Mouse (Mus musculus) brain, adult 2 months (tissue): ENCODE measurements around the gene Bdnf.

Source experiments
- DNase-seq: peaks from one replicate; pipeline ENCODE4 v3.0.0; 2011; ENCODE audit warnings: low read depth, low spot score

Gene Bdnf

DNA sequence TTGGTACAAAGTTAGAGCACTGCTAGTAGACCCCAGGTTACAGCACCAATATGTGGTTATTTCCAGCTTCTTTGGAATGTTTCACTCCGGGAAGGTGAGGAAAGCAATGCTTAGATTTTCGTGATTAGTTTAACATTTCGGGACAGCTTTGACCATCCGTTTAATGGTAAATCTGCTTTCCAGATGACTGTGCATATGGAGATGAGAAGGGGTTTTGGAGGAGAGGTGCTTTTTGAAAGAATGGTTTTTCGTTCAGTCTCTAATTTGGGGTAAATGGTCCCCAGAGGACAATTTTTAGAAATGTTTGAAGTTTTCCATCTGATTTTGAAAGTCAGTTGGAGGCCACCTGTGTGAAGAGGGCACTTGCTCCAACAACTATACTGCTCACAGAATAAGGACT lies 29.6 kb downstream of the Bdnf start:
- no peak for DNase-seq

- DNase-seq: no peak
These were observed 32.0 kb downstream of the Bdnf start for GRCm38 (mm10) chr2:109706524-109706923.

DNA sequence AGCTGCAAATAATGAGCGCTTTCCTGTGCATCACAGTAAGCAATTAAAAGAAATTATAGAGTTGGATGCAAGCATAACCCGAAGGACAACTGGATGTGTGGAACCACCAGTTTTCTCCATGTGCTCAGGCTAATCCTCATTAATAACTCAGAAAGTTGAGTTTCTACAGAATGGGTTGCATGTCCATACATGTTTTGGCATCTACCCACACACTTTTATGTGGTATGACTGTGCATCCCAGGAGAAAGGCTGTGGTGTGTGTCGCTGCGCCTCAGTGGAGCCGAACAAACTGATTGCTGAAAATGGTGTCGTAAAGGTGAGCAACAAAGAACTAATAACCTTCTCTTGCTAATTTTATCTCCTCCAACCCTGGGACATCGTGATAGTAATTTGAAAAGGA lies 34.8 kb downstream of the Bdnf start:
- no peak for DNase-seq

DNA sequence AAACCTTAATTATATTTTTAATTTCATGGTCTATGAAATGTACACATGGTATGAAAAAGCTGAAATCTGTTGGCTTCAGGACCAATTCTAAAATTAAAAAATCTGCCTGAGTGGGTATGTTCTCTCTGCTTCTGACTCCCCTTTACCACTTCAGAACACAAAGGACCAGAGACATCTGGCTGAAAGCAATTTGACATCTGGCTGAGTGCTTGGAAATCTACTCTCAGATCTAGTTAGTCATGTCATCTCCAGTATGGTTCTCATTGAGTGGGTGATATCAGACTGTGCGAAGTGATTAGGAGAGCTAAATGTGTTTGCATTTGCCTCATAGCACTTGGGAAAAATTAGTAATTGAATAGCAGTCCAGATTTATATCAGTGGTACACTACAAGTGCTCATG lies 36.5 kb downstream of the Bdnf start:
- peak; percentile 71 for DNase-seq

- DNase-seq: no peak
These were observed 50.8 kb downstream of the Bdnf start for GRCm38 (mm10) chr2:109725261-109725660.

DNA sequence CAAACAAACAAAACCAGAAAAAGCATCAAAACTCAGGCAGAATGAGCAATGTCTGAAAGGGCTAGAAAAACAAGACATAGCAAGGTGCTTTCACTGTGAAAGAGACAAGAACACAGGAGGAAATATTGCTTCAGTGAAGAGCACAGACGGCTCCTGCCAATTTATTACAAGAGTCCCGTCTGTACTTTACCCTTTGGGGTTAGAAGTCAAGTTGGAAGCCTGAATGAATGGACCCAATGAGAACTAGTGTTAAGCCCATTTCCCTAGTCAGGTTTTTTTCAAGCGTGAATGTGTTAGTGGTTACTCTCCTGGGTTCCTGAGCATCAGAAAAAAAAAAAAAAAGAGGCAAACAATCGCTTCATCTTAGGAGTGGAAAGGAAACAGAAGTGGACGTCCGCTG lies 51.3 kb downstream of the Bdnf start:
- no peak for DNase-seq

DNA sequence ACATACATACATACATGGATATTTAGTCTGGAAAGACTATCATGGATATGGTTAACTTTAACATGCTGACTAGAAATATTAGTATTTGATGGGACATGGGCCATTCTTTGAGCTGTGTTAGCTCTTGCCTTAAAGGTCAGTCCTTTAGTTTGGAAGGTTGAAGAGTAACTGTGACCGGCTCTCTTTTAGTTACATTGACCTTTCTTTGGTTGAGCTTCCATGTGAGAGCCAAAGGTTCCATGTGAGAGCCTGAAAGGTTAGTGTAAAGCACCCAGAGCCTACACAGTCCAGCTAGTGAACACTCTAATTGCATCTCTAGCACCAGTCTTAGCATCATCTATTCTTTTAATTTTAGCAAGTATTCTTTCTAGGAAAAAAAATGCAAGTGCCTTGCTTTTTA lies 54.7 kb downstream of the Bdnf start:
- DNase-seq: no peak

- DNase-seq: no peak
These were observed 58.9 kb downstream of the Bdnf start for GRCm38 (mm10) chr2:109733201-109734039.

DNA sequence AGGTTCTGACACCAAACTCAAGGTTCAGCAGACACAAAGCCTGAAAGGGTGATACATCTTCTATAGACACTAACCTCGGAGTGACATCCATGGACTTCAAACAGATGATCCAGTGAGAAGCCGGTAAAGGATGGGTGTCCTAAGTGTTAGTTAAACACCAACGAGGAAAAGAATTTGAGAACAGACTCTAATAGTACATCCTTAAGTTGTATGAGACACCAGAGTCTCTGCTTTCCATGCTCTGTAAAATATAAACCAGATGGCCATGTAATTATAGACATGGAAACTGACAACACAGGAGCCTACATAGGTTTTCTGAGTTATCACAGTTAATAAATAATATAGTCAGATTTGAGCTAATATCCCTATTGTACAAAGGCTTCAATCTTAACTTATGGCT lies 59.7 kb downstream of the Bdnf start:
- no peak for DNase-seq

DNA sequence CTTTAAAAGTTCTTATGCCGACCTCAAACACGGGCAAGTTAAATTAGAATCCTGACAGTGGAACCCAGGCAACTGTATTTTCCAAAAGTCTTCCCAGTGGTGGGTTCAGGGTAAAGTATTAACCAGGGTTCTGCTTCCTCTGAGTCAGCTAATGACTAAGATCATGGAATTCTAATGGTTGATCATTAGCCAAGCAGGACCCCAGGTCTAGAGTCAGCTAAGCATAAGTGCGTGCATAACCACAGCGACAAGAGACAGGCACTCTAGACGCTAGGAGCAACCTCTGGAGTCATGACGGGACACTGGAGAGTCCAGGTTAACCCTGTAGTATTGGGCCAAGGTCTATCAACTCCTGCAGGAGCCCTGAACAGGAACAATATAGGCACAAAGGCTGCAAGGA lies 60.2 kb downstream of the Bdnf start:
- no peak for DNase-seq

DNA sequence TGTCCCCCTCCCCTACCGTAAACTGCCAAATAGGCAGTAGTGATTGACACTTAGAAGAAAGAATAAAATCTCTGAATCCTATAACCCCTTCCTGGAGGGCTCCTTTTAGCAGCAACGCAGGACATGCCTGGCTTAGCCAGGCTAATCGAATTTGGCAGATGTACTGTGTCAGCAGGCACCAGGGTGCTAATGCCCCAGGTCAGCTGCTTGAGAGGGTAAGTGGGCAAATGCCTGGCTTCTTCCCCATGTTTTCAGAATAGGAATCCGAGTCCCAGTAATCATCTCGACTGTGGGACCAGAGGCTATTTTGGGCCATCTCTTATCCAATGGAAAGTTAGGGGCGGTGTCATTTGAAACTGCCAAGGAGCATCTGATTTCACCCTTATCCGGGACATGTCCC lies 60.8 kb downstream of the Bdnf start:
- no peak for DNase-seq

DNA sequence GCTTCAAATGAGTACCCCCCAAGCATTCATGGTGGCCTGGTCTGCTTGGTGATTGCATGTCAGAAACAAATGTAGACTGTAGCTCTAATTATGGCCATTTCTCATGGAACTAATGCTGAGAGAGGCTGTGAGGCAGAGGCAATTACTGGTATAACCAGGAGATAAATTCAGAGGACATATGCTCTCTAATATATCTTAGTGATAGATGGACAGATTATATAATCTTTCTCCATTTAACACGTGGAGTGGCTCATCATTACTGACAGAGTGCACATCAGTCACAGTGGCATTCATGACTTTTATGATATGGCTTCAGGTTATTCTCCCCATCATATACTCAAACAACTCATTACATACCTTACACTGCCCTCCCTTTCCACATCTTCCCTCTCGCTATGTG lies 61.8 kb downstream of the Bdnf start:
- no peak for DNase-seq

- no peak for DNase-seq
These were observed 63.8 kb downstream of the Bdnf start for GRCm38 (mm10) chr2:109738331-109738730.

DNA sequence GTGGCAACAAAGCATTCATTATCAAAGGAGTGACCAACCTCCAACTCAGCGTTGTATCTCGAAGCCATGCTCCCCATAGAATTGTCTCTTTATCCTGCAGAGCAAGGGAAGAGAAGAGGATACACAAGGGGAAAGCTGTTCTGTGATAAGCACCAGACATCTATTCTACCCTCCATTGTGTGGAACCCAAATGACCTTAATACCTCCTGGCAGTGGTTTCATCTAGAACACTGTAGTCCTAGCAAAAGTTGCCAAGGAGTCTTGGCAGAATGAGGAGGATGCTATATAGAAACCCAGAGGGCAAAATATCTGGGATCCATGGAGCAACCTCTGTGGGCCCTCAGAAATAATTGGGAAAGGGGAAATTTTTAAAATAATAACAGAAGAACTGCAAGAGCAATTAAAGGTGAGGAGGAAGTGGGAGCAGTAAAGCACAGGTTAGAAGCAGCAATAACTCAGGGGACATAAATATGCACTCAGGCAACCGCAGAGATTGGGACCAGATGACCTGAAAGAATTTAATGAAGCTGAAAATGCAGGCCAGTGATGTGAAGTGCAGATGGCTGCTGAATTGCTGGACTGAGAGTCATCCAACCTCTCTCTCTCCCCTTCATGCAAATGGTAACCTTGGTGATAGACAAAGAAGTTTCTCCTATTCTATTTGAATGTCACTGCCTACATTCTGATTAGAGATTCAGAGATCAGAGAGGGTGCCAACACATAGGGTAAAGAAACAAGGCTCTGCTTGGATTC lies 68.9 kb downstream of the Bdnf start:
- DNase-seq: no peak

GRCm38 (mm10) chr2:109746223-109746622 lies 71.7 kb downstream of the Bdnf start:
- no peak for DNase-seq

DNA sequence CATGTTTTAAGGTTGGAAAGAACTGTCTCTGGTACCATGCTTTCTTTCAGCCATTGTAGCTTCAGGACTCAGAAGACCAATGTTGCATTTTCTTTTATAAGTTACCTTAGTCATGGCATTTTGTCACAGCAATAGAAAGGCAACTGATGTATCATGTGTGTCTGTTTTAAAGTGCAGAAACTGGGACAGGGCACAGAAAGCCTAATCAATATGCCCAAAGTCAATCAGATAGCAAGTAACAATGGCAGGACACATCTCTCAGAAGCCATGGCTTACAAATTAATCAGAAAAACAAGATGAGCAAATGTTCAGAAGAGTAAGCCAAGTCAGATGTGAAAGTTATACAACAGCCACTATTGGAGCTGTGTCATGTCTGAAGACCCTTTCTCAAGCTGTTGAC lies 73.9 kb downstream of the Bdnf start:
- DNase-seq: no peak

DNA sequence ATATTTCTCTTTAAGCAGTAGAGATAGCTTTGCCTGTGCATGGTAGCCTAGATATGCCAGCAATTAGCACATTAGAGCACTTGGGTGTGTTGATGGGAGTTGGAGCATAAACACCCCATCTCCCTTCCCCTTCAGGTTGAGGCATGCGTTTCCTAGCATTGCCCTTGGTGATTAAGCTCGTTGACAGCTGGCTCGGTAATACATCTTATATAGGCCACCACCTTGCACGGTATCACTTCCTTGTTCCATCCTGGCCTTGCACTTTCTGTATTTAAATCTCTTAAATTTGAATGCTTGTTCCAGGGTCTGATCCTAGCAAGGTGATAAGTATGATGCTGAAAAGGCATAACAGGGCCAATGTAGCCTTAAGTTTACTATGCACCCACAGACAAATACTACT lies 74.3 kb downstream of the Bdnf start:
- DNase-seq: no peak

GRCm38 (mm10) chr2:109749964-109750363 lies 75.5 kb downstream of the Bdnf start:
- no peak for DNase-seq

DNA sequence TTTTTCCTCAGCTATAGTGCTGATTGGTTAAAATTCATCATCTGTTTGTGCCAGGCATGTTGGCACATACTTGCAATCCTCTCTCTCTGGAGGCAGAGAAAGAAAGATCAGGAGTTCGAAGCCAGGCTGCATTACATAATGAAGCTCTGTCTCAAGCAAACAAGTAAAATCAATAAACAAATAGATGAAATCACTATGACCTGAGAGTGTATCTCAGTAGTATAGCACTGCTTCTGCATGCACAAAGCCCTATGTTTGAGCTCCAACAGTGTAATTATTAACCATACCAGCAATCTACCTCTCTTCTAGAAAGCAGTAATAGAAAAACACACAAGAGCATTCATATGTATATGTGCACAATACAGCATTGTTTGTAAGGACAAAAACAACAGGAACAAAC lies 76.0 kb downstream of the Bdnf start:
- no peak for DNase-seq

DNA sequence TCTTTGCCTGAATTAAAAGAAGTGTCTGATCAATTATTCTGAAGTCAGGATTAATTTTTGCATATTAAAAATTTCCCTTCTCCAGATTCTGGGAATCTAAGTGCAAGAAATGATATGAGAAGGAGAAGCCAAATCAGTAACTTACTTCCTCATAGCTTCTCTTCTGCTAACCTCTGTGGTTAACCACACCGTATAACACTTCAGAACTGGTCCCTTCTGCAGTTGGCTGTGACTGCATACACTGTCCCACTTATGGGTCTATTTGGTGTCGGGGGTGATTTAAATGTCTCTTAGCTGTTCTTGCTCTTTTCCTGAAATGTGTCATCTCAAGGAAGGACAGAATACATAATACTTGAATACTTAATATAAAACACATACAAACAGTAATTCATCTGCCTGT lies 81.8 kb downstream of the Bdnf start:
- DNase-seq: no peak

DNA sequence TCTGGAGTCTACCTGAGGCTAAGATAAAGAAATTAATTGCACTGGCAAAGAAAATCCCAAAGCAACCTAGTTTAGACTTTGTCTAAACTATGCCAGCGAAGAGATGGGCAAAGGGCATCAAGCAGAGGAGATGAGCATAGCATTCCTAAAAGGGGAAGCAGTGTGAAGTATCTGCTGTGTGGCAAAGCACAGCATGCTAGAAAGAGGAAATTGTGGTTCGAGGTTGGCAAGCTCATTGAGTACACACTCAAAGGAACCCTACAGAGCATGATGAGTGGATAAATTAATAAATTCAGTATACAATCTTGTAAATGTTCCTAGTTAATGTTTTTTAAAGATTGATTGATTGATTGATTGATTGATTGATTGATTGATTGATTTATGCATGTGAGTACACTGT lies 92.3 kb downstream of the Bdnf start:
- DNase-seq: no peak

GRCm38 (mm10) chr2:109768814-109769213 lies 94.3 kb downstream of the Bdnf start:
- peak; percentile 64 for DNase-seq

GRCm38 (mm10) chr2:109776374-109776773 lies 101.9 kb downstream of the Bdnf start:
- DNase-seq: no peak
